Mouse (Mus musculus) brain, embryonic 14.5 days (tissue): ENCODE data around the gene Hsh2d.

Source experiments
- CTCF ChIP-seq: fragments of 200-500 bp; IDR thresholded peaks from 2 replicates; pipeline ENCODE4 v1.5.1; 2012; ENCODE audit warnings: inconsistent platforms, mild to moderate bottlenecking, moderate library complexity, borderline replicate concordance; ENCODE audit not compliant: insufficient read depth, insufficient read length; ENCODE audit errors: extremely low read depth
- POLR2A ChIP-seq: fragments of 200-500 bp; IDR thresholded peaks from 2 replicates; pipeline ENCODE4 v1.6.1; 2012; ENCODE audit warnings: mild to moderate bottlenecking, inconsistent platforms, borderline replicate concordance; ENCODE audit not compliant: poor library complexity, insufficient read depth, insufficient read length, severe bottlenecking; ENCODE audit errors: extremely low read depth

- TF ChIP-seq CTCF: no peak
- TF ChIP-seq POLR2A: no peak
These were observed 24.1 kb downstream of the Hsh2d start, which contains the start of gene Gm11034 for GRCm38 (mm10) chr8:72213536-72213935.
